ENCODE assay signal across 20 mouse cellular contexts in the genomic region with DNA sequence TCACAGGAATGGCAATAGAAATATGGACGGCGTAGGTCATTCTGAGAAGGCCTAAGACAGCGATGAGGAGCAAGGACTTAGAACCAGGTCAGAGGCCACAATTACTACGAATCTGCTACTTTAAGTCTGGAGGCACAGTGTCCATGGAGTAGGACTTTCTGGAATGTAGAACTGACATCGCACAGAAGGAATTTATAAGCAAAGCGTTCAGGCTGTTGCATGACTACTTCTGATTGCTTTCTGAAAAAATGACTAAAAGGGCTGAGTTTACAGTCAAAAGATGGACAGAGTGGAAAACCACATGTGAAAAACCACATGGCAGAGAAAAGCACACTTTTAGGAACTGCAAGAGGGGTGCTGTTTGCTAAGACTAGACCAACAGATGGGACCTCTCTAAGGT.
DNase-seq lines count a peak whose midpoint lies in the region; ATAC-seq and TF ChIP-seq lines count a peak whose summit lies in the region.
"Had no signal": no experiment of that assay in that cellular context is flagged by ENCODE, and none has a peak within 500 bp of the region (broad histone marks: within the 10 kb centered on the region; RNA-seq: fewer than 3 reads in every experiment).

No protein-coding gene starts in this region.

- no peak for TF ChIP-seq CTCF in intestine, postnatal 0 days (IDR thresholded peaks at IDR 0.05; ENCODE audit: low read depth)
- TF ChIP-seq CTCF in lung, embryonic 14.5 days (IDR thresholded peaks at IDR 0.05; ENCODE audit: low read depth): no peak
- no peak for TF ChIP-seq CTCF in Patski (IDR thresholded peaks at IDR 0.05)

- no peak overlapping the region for H3K9ac ChIP-seq in intestine, embryonic 14.5 days (ENCODE audit: low read length)
- no peak overlapping the region for H3K9ac ChIP-seq in intestine, postnatal 0 days (ENCODE audit: low read depth, low read length)
- H3K9ac ChIP-seq in lung, embryonic 14.5 days: no peak overlapping the region
- H3K9ac ChIP-seq: embryonic facial prominence, embryonic 12.5 days; heart, embryonic 13.5 days; hindbrain, embryonic 12.5 days; limb, embryonic 13.5 days; liver, embryonic 12.5 days; midbrain, embryonic 12.5 days had no signal

- ATAC-seq in intestine, embryonic 14.5 days (replicated peaks; ENCODE audit: low FRiP score, low TSS enrichment, low read depth): no peak
- ATAC-seq in intestine, postnatal 0 days: no peak
- ATAC-seq in lung, embryonic 14.5 days (ENCODE audit: insufficient read depth): 0 out of 2 replicates have a peak, but pooled peaks have one; percentile 28
- peak; percentile 85 for ATAC-seq in Patski
- ATAC-seq: forebrain, embryonic 14.5 days; liver, embryonic 12.5 days had no signal

- CTCF ChIA-PET in Patski (lab: Charles Lee): no interaction called here

- 66% methylated on average over 6 of the region's 6 CpGs for WGBS in intestine, embryonic 14.5 days
- 71% methylated on average over 6 of the region's 6 CpGs for WGBS in intestine, postnatal 0 days
- WGBS in lung, embryonic 14.5 days: 57% methylated on average over 6 of the region's 6 CpGs

- peak; percentile 36 for DNase-seq in intestine, embryonic 14.5 days (ENCODE audit: low spot score)
- DNase-seq in lung, embryonic 14.5 days: peak; percentile 40
- no peak for DNase-seq in lung, postnatal 10 days
- DNase-seq in 3T3-L1 (ENCODE audit: low read depth, low spot score): peak; percentile 79
- no peak for DNase-seq in Patski (ENCODE audit: low read depth, low spot score)
- no peak for DNase-seq in cerebellum, adult 11 months
- DNase-seq in MN1 (ENCODE audit: low spot score): no peak
- DNase-seq: adrenal gland, postnatal 36 days; cerebellum, postnatal 14 days; lung, adult 18-20 months; thymus, postnatal 14 days had no signal

- H3K27ac ChIP-seq in intestine, embryonic 14.5 days (ENCODE audit: low read depth): no peak overlapping the region
- no peak overlapping the region for H3K27ac ChIP-seq in intestine, postnatal 0 days (ENCODE audit: low read depth, low read length)
- no peak overlapping the region for H3K27ac ChIP-seq in lung, embryonic 14.5 days (ENCODE audit: low read depth)
- H3K27ac ChIP-seq: embryonic facial prominence, embryonic 12.5 days; heart, embryonic 13.5 days; hindbrain, embryonic 12.5 days; layer of hippocampus, adult 2 months; limb, embryonic 13.5 days; liver, embryonic 12.5 days; midbrain, embryonic 12.5 days had no signal

- in situ Hi-C loops in Patski (cut with MboI; ENCODE audit: low pct_unique_long_range_greater_than_20kb): no loop called here

- H3K4me2 ChIP-seq in intestine, embryonic 14.5 days (ENCODE audit: low read length): no peak overlapping the region
- no peak overlapping the region for H3K4me2 ChIP-seq in intestine, postnatal 0 days (replicated peaks; ENCODE audit: low read depth)
- no peak overlapping the region for H3K4me2 ChIP-seq in lung, embryonic 14.5 days
- H3K4me2 ChIP-seq: embryonic facial prominence, embryonic 12.5 days; heart, embryonic 13.5 days; hindbrain, embryonic 12.5 days; limb, embryonic 13.5 days; liver, embryonic 12.5 days; midbrain, embryonic 12.5 days had no signal

- no peaks in the 10 kb centered on the region for H3K27me3 ChIP-seq in intestine, embryonic 14.5 days (replicated peaks; ENCODE audit: control insufficient read depth, insufficient read depth, low read length)
- no peaks in the 10 kb centered on the region for H3K27me3 ChIP-seq in intestine, postnatal 0 days (replicated peaks; ENCODE audit: control insufficient read depth, insufficient read depth, low read length)
- no peaks in the 10 kb centered on the region for H3K27me3 ChIP-seq in lung, embryonic 14.5 days (ENCODE audit: insufficient read depth, low read length)
- H3K27me3 ChIP-seq in Patski: no peaks in the 10 kb centered on the region
- H3K27me3 ChIP-seq: embryonic facial prominence, embryonic 12.5 days; heart, embryonic 13.5 days; hindbrain, embryonic 12.5 days; limb, embryonic 13.5 days; liver, embryonic 12.5 days; midbrain, embryonic 12.5 days had no signal

- no peaks in the 10 kb centered on the region for H3K4me1 ChIP-seq in intestine, embryonic 14.5 days (replicated peaks; ENCODE audit: control insufficient read depth, insufficient read depth, low read length)
- H3K4me1 ChIP-seq in intestine, postnatal 0 days (replicated peaks; ENCODE audit: control insufficient read depth, insufficient read depth, low read length): no peaks in the 10 kb centered on the region; the same call in 1 of the 2 replicates
- H3K4me1 ChIP-seq in lung, embryonic 14.5 days (ENCODE audit: insufficient read depth): peaks cover 3% of the 10 kb centered on the region; the same call in 1 of the 2 replicates
- H3K4me1 ChIP-seq: hindbrain, embryonic 12.5 days; liver, embryonic 12.5 days; midbrain, embryonic 12.5 days had no signal

- POLR2A ChIA-PET in Patski (lab: Charles Lee): interaction anchor here (0.5 kb wide), 1 partner anchor 526 kb away, joined by 3 read pairs; no protein-coding TSS in a partner anchor

- no peaks in the 10 kb centered on the region for H3K9me3 ChIP-seq in intestine, embryonic 14.5 days (ENCODE audit: control insufficient read depth, low read length)
- no peaks in the 10 kb centered on the region for H3K9me3 ChIP-seq in intestine, postnatal 0 days (ENCODE audit: control insufficient read depth)
- H3K9me3 ChIP-seq in lung, embryonic 14.5 days (ENCODE audit: low read depth, low read length): no peaks in the 10 kb centered on the region
- H3K9me3 ChIP-seq: embryonic facial prominence, embryonic 12.5 days; heart, embryonic 13.5 days; hindbrain, embryonic 12.5 days; limb, embryonic 13.5 days; liver, embryonic 12.5 days; midbrain, embryonic 12.5 days had no signal

- no peaks in the 10 kb centered on the region for H3K36me3 ChIP-seq in intestine, embryonic 14.5 days (ENCODE audit: control insufficient read depth, insufficient read depth, low read length)
- no peaks in the 10 kb centered on the region for H3K36me3 ChIP-seq in intestine, postnatal 0 days (ENCODE audit: control insufficient read depth, insufficient read depth)
- no peaks in the 10 kb centered on the region for H3K36me3 ChIP-seq in lung, embryonic 14.5 days (ENCODE audit: insufficient read depth)
- H3K36me3 ChIP-seq: embryonic facial prominence, embryonic 12.5 days; heart, embryonic 13.5 days; hindbrain, embryonic 12.5 days; limb, embryonic 13.5 days; liver, embryonic 12.5 days; midbrain, embryonic 12.5 days had no signal

- H3K4me3 ChIP-seq in intestine, embryonic 14.5 days (ENCODE audit: low read depth, low read length): no peak overlapping the region
- no peak overlapping the region for H3K4me3 ChIP-seq in intestine, postnatal 0 days (ENCODE audit: low read depth, low read length)
- H3K4me3 ChIP-seq in lung, embryonic 14.5 days (ENCODE audit: low read depth, low read length): no peak overlapping the region
- H3K4me3 ChIP-seq: embryonic facial prominence, embryonic 12.5 days; heart, embryonic 13.5 days; hindbrain, embryonic 12.5 days; layer of hippocampus, adult 2 months; limb, embryonic 13.5 days; liver, embryonic 12.5 days; midbrain, embryonic 12.5 days had no signal

Comparison
In these comparisons a context has a peak if more than half of its experiments do, and no peak if none do; other contexts are left out.
1. DNase-seq: peak in intestine, embryonic 14.5 days (single experiment), lung, embryonic 14.5 days (single experiment) and 3T3-L1 (single experiment); none in lung, postnatal 10 days (single experiment), Patski (single experiment), cerebellum, adult 11 months (single experiment) and MN1 (single experiment).
2. ATAC-seq: peak in lung, embryonic 14.5 days (single experiment) and Patski (single experiment); none in intestine, embryonic 14.5 days (single experiment) and intestine, postnatal 0 days (single experiment).